Mouse (Mus musculus): ENCODE data around the gene Nhsl2. TPM values are rescaled to one million over a fixed set of nuclear protein-coding genes. Genes with fewer than 3 reads are reported as not detected.

Nhsl2 gene
- polyA plus RNA-seq, 1 experiment: 0.81 TPM

DNA sequence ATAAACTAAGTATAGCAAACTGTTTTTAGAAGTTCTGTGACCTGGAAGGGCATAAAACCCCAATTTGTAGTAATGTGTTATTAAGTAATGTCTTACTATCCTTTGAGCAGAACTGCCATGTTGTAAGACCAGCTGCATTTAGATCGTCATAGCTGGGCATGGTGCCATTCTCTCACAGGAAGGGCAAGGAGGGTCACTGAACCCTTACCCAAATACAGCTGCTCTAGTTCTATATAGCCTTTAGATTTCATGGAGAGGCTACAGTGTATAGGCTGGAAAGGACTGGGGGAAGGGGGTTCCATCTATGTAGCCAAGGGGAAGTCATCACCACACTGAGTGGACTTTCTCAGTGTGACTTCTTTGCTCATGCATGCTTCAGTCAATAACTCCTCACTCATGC is 292.0 kb downstream of the Nhsl2 start:
- no peaks in the 10 kb centered on the region for H3K4me1 ChIP-seq (replicated peaks; ENCODE audit: control insufficient read depth, insufficient read depth, low read length)
- TF ChIP-seq POLR2A (IDR thresholded peaks at IDR 0.05; ENCODE audit: control insufficient read depth, extremely low read depth, insufficient read depth, low read length, poor library complexity) (no peak), CTCF (IDR thresholded peaks at IDR 0.05; ENCODE audit: borderline replicate concordance, control insufficient read depth, extremely low read depth, insufficient read depth, low read length, poor library complexity) (no peak)
- H3K36me3 ChIP-seq (ENCODE audit: control insufficient read depth, insufficient read depth, low read length): peaks cover 3% of the 10 kb centered on the region
- no peak overlapping the region for H3K27ac ChIP-seq (ENCODE audit: control insufficient read depth, insufficient read depth, low read length)
- H3K27me3 ChIP-seq (ENCODE audit: control insufficient read depth, insufficient read depth, low read length): no peaks in the 10 kb centered on the region
- WGBS: 67% methylated on average over 1 of the region's 1 CpGs
- no peak overlapping the region for H3K4me3 ChIP-seq (ENCODE audit: control insufficient read depth, insufficient read depth, low read length)
- no peak for DNase-seq

Other genes starting within 250 kb of the Nhsl2 start
- gene Ogt, start 209.3 kb upstream of the Nhsl2 start, polyA plus RNA-seq (2012; rRNA removed): 192 and 229 TPM in 2 replicates
- 13.6 and 16.0 TPM in 2 replicates for gene Cxcr3, start 115.1 kb upstream of the Nhsl2 start, polyA plus RNA-seq (2012; rRNA removed)
- 0.09 and 0.30 TPM in 2 replicates for gene Gm4779, start 55.0 kb upstream of the Nhsl2 start, polyA plus RNA-seq (2012; rRNA removed)
- gene 8030474K03Rik, start 54.7 kb upstream of the Nhsl2 start, polyA plus RNA-seq (2012; rRNA removed): 0.11 and 0.20 TPM in 2 replicates
- 2.7 and 4.0 TPM in 2 replicates for gene Rtl5, start 221.9 kb downstream of the Nhsl2 start, polyA plus RNA-seq (2012; rRNA removed)